Mouse (Mus musculus) liver, embryonic 15.5 days (tissue): ENCODE data around the gene Selenos. TPM values are rescaled to one million over a fixed set of nuclear protein-coding genes. Genes with fewer than 3 reads are reported as not detected.
A peak's percentile ranks its signal among the peaks of the same experiment; 100 is the strongest.
"Not testable (repeated sequence)": the region's sequence is repeated elsewhere in the genome, so short reads cannot be mapped to it uniquely, and the experiment has no call there.

Source experiments
- ATAC-seq: fragments of 200-750 bp; cut with Nextera tagmentation; 2 replicates; pipeline ENCODE4 v1.8.0; 2017; ENCODE audit warnings: moderate number of reproducible peaks, mild to moderate bottlenecking, moderate library complexity; ENCODE audit not compliant: insufficient read depth
- H3K27ac ChIP-seq: fragments of 300-500 bp; sonication (generic); replicated peaks from 2 replicates; pipeline ENCODE4 v1.5.1; 2015; ENCODE audit warnings: mild to moderate bottlenecking, inconsistent platforms
- H3K27me3 ChIP-seq: fragments of 300-500 bp; sonication (generic); 2 replicates; pipeline ENCODE4 v1.6.1; 2015; ENCODE audit warnings: mild to moderate bottlenecking, inconsistent platforms
- H3K36me3 ChIP-seq: fragments of 300-500 bp; sonication (generic); replicated peaks from 2 replicates; pipeline ENCODE4 v1.6.1; 2015; ENCODE audit warnings: moderate library complexity, mild to moderate bottlenecking, inconsistent platforms
- H3K4me1 ChIP-seq: fragments of 300-500 bp; sonication (generic); replicated peaks from 2 replicates; pipeline ENCODE4 v1.6.1; 2015; ENCODE audit warnings: inconsistent platforms
- H3K4me2 ChIP-seq: fragments of 300-500 bp; sonication (generic); 2 replicates; pipeline ENCODE4 v1.6.1; 2015; ENCODE audit warnings: moderate library complexity, mild to moderate bottlenecking, inconsistent platforms
- H3K4me3 ChIP-seq: fragments of 300-500 bp; sonication (generic); replicated peaks from 2 replicates; pipeline ENCODE4 v1.5.1; 2015; ENCODE audit warnings: mild to moderate bottlenecking, inconsistent platforms
- H3K9ac ChIP-seq: fragments of 300-500 bp; sonication (generic); 2 replicates; pipeline ENCODE4 v1.6.1; 2015; ENCODE audit warnings: moderate library complexity, mild to moderate bottlenecking, inconsistent platforms
- H3K9me3 ChIP-seq: fragments of 300-500 bp; sonication (generic); replicated peaks from 2 replicates; pipeline ENCODE4 v1.6.1; 2016; ENCODE audit warnings: inconsistent platforms
- WGBS: fragments of 180-500 bp; shearing (Covaris S2); methylation state at CpG from one replicate; pipeline ENCODE4 v1.1.7; 2015; ENCODE audit warnings: mixed read lengths; ENCODE audit not compliant: insufficient replicate concordance; 5-methylcytosine and 5-hydroxymethylcytosine counted together
- polyA plus RNA-seq: library from polyadenylated mRNA; unstranded; fragments of >200 nt; fragmentation: Nextera tagmentation; extraction: Ambion mirVana; gene quantifications from 2 replicates; pipeline ENCODE4 v1.2.1, GENCODE M21; 2015

Selenos gene
- polyA plus RNA-seq, 1 experiment from 2014 or later, result 65.4 TPM

GRCm38 (mm10) chr7:66048446-66049230 is 30.8 kb upstream of the Selenos start:
- Histone ChIP-seq H3K36me3 (no peaks in the 10 kb centered on the region), H3K9ac (no peak overlapping the region), H3K4me2 (no peak overlapping the region), H3K27me3 (no peaks in the 10 kb centered on the region; the same call in 1 of the 2 replicates), H3K9me3 (no peaks in the 10 kb centered on the region), H3K27ac (no peak overlapping the region), H3K4me1 (0 out of 2 replicates have a peak, but pooled peaks cover 2% of the 10 kb centered on the region), H3K4me3 (no peak overlapping the region)
- 70% methylated on average over 12 of the region's 12 CpGs for WGBS
- no peak for ATAC-seq

DNA sequence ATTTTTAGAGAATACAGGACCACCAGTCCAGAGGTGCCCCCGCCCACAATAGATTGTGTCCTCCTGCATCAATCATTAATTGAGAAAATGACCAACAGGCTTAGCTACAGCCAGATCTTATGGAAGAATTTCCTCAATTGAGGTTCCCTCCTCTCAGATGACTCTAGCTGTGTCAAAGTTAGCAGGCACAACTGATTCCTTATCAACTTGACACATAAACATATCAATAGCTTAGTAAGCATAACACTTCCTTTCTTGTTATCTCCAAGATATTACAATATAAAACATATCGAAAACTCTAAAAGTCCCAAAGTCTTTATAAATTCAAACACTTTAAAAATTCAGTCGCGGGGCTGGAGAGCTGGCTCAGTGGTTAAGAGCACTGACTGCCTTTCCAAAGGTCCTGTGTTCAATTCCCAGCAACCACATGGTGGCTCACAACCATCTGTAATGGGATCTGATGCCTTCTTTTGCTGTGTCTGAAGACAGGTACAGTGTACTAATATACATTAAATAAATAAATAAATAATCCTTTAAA is 25.4 kb upstream of the Selenos start:
- 71% methylated on average over 4 of the region's 4 CpGs for WGBS
- Histone ChIP-seq H3K9me3 (no peaks in the 10 kb centered on the region), H3K4me2 (no peak overlapping the region), H3K27me3 (no peaks in the 10 kb centered on the region; the same call in 1 of the 2 replicates), H3K4me1 (peaks cover 1% of the 10 kb centered on the region), H3K36me3 (no peaks in the 10 kb centered on the region), H3K4me3 (no peak overlapping the region), H3K27ac (no peak overlapping the region), H3K9ac (no peak overlapping the region)
- no peak for ATAC-seq

GRCm38 (mm10) chr7:66055356-66055755 is 24.1 kb upstream of the Selenos start:
- not testable (repeated sequence) for H3K9me3 ChIP-seq, H3K4me3 ChIP-seq, H3K4me2 ChIP-seq, H3K9ac ChIP-seq, H3K27me3 ChIP-seq, ATAC-seq, H3K36me3 ChIP-seq, H3K27ac ChIP-seq
- 11% methylated on average over 2 of the region's 2 CpGs for WGBS
- peaks cover 12% of the 10 kb centered on the region for H3K4me1 ChIP-seq

DNA sequence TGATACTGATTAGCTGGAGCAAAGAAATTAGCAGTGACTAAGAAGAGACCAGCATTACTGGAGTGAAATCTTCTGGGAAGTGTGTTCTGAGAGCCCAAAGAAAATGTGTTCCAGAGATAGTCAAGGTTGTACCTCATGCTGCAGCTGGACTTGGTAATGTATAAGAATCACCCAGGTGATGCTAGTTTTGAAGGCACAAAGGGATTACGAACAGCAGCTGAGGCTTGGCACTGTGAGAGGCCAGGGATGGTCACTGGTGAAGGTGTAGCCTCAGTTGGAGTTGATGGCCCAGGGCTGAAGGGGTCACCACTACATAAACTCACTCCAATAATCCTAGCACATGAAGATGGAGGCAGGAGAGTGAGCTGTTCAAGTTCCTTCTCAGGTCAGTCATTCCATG is 20.7 kb upstream of the Selenos start, which contains the start of gene Snrpa1:
Gene Snrpa1, plus strand, starts transcription at position 301 of the 400 bp plus-strand sequence.
- Histone ChIP-seq H3K9me3 (no peaks in the 10 kb centered on the region), H3K27me3 (no peaks in the 10 kb centered on the region; the same call in 1 of the 2 replicates), H3K9ac (peak within 1 kb of the TSS; percentile 85), H3K4me2 (peak within 1 kb of the TSS; percentile 73), H3K4me3 (peak within 1 kb of the TSS; percentile 95), H3K4me1 (peaks cover 28% of the 10 kb centered on the region), H3K27ac (peak within 1 kb of the TSS; percentile 78; the same call in 1 of the 2 replicates), H3K36me3 (peaks cover 15% of the 10 kb centered on the region)
- ATAC-seq, result no peak
- WGBS, result 73% methylated on average over 1 of the region's 1 CpGs

DNA sequence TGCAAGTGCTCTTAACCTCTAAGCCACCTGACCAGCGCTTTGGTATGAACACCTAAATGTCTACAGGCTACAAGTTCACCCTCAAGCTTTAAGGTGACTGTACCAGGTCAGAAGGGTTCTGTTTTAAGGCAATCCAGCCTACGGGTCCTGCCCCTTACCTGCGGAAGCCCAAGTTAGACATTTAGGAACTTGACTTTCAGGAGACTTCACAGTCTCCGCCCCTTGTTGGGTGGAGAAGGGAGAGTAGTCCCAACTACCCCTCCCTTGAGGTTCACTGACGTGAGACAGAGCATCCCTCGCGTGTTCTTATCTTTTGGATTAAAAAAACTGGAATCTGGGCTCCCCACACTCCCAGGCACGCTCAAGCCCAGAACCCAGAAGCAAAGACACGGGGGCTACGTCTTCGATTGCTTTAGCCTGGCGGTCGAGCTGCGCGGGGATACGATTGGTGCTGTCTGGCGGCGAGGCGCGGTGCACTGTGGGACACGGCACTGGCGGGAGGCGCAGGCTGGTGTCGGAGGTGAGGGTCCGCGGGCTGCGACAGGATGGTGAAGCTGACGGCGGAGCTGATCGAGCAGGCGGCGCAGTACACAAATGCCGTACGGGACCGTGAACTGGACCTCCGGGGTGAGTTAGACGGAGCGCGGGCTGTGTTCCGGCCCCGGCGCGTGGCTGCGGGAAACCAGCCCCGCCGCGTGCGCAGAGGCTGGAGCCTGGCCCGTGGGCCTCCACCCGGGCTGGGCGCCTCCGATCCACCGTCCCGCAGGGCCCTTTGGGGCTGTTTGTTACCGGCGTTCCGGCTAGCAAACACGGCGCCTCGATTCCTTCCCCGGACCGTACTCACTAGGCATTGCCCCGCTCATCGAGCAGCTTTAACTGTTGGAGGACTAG is 19.1 kb upstream of the Selenos start:
- H3K27ac ChIP-seq, result peak overlapping the region; percentile 78
- under 1% methylated on average over 64 of the region's 64 CpGs for WGBS
- no peaks in the 10 kb centered on the region for H3K9me3 ChIP-seq
- H3K4me1 ChIP-seq, result peaks cover 28% of the 10 kb centered on the region
- H3K4me3 ChIP-seq, result peak overlapping the region; percentile 95
- H3K9ac ChIP-seq, result peak overlapping the region; percentile 85
- H3K27me3 ChIP-seq, result no peaks in the 10 kb centered on the region; the same call in 1 of the 2 replicates
- H3K36me3 ChIP-seq, result peaks cover 27% of the 10 kb centered on the region
- ATAC-seq, result peak; percentile 91
- H3K4me2 ChIP-seq, result peak overlapping the region; percentile 73

- Histone ChIP-seq H3K4me2 (peak overlapping the region; percentile 73), H3K4me3 (peak overlapping the region; percentile 95), H3K36me3 (peaks cover 32% of the 10 kb centered on the region), H3K27ac (peak overlapping the region; percentile 78), H3K9me3 (no peaks in the 10 kb centered on the region), H3K27me3 (no peaks in the 10 kb centered on the region; the same call in 1 of the 2 replicates), H3K4me1 (peaks cover 31% of the 10 kb centered on the region), H3K9ac (peak overlapping the region; percentile 85)
- under 1% methylated on average over 14 of the region's 14 CpGs for WGBS
- ATAC-seq, result no peak
Observed at GRCm38 (mm10) chr7:66061057-66061456, 18.4 kb upstream of the Selenos start.

GRCm38 (mm10) chr7:66076411-66076810 is 3.0 kb upstream of the Selenos start:
- H3K36me3 ChIP-seq, result peaks cover 59% of the 10 kb centered on the region
- no peak overlapping the region for H3K4me2 ChIP-seq
- no peak overlapping the region for H3K27ac ChIP-seq
- no peak for ATAC-seq
- no peaks in the 10 kb centered on the region for H3K27me3 ChIP-seq
- no peak overlapping the region for H3K9ac ChIP-seq
- 86% methylated on average over 2 of the region's 2 CpGs for WGBS
- no peaks in the 10 kb centered on the region for H3K9me3 ChIP-seq
- peaks cover 30% of the 10 kb centered on the region for H3K4me1 ChIP-seq
- no peak overlapping the region for H3K4me3 ChIP-seq

DNA sequence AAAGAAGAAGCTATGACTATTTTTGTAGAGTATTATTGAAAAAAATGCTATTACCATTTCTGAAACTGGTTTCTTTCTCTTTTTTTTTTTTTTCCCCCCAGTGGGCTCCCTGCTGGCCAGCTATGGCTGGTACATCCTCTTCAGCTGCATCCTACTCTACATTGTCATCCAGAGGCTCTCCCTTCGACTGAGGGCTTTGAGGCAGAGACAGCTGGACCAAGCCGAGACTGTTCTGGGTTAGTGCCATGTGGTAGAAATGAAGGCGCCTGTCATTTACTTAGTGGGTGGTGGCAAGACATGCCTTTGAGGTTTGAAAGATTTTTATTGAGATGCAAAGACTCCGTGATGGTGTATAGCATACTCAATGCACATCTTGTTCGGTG is 773 bp downstream of the Selenos start:
- ATAC-seq, result no peak
- Histone ChIP-seq H3K4me3 (peak overlapping the region; percentile 78), H3K27me3 (no peaks in the 10 kb centered on the region), H3K9ac (peak overlapping the region; percentile 74), H3K4me2 (peak overlapping the region; percentile 98), H3K4me1 (peaks cover 38% of the 10 kb centered on the region), H3K9me3 (no peaks in the 10 kb centered on the region), H3K36me3 (peaks cover 46% of the 10 kb centered on the region), H3K27ac (peak overlapping the region; percentile 75; the same call in 1 of the 2 replicates)
- 39% methylated on average over 5 of the region's 5 CpGs for WGBS

- Histone ChIP-seq H3K4me1 (peaks cover 31% of the 10 kb centered on the region), H3K36me3 (peaks cover 58% of the 10 kb centered on the region), H3K4me2 (no peak overlapping the region), H3K27ac (no peak overlapping the region), H3K4me3 (no peak overlapping the region), H3K9me3 (no peaks in the 10 kb centered on the region), H3K27me3 (no peaks in the 10 kb centered on the region), H3K9ac (no peak overlapping the region)
- 81% methylated on average over 6 of the region's 6 CpGs for WGBS
- no peak for ATAC-seq
Observed at GRCm38 (mm10) chr7:66083757-66084156, 4.3 kb downstream of the Selenos start.

DNA sequence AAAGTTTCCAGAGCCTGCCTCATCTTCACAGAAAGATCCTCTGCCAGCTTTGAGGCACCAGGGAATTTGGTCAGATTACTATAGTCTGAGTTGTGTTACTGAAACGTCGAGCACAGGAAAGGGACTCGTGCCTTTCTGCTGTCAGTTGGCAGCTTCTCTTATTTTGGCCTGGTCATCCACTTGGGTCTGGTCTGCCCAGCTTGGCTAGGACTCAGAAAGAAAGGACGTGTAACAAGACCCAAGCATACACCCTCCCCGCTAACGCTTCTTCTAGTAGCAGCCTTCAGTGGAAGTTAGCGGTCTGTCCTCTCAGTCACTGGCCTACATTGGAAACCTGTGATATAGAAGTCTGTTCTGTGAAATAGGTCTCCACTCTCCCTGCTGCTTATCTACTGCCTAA is 5.1 kb downstream of the Selenos start:
- 70% methylated on average over 7 of the region's 7 CpGs for WGBS
- no peaks in the 10 kb centered on the region for H3K27me3 ChIP-seq
- peaks cover 26% of the 10 kb centered on the region for H3K4me1 ChIP-seq
- H3K27ac ChIP-seq, result no peak overlapping the region
- no peak for ATAC-seq
- H3K9me3 ChIP-seq, result no peaks in the 10 kb centered on the region
- H3K4me3 ChIP-seq, result no peak overlapping the region
- peaks cover 64% of the 10 kb centered on the region for H3K36me3 ChIP-seq
- no peak overlapping the region for H3K9ac ChIP-seq
- no peak overlapping the region for H3K4me2 ChIP-seq

- no peaks in the 10 kb centered on the region for H3K4me1 ChIP-seq
- no peak overlapping the region for H3K4me3 ChIP-seq
- H3K36me3 ChIP-seq, result peaks cover 83% of the 10 kb centered on the region
- no peak overlapping the region for H3K9ac ChIP-seq
- H3K27ac ChIP-seq, result no peak overlapping the region
- H3K4me2 ChIP-seq, result no peak overlapping the region
- no peaks in the 10 kb centered on the region for H3K27me3 ChIP-seq
- ATAC-seq, result no peak
- 61% methylated on average over 4 of the region's 4 CpGs for WGBS
- H3K9me3 ChIP-seq, result no peaks in the 10 kb centered on the region
Observed at GRCm38 (mm10) chr7:66087652-66088051, 8.2 kb downstream of the Selenos start.
